In the genomic region with DNA sequence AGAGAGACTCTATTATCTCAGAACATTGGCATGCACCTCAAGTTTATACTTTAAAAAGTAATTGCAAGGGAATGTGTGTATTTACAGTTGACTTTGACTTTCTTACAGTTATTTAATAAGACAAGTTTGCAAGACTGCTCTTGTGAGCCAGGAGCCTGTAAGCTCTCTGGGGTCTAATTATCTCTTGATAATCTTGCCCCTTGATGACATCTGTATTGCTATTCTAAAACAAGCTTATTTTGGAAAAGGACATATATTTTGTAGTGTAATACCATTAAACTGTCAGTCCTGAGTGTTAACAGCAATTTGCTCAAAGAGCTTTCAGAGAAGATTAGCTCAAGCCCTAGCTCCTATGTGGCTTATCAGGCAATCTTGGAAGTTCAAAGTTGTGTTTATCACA, we compare ENCODE assay signal across 30 mouse cellular contexts.
DNase-seq lines count a peak whose midpoint lies in the region; ATAC-seq and TF ChIP-seq lines count a peak whose summit lies in the region.
"Had no signal": no experiment of that assay in that cellular context is flagged by ENCODE, and none has a peak within 500 bp of the region (broad histone marks: within the 10 kb centered on the region; RNA-seq: fewer than 3 reads in every experiment).

No protein-coding gene starts in this region.

- no peak overlapping the region for H3K27ac ChIP-seq in kidney, embryonic 14.5 days (ENCODE audit: low read depth, low read length)
- no peak overlapping the region for H3K27ac ChIP-seq in lung, embryonic 14.5 days (ENCODE audit: low read depth)
- H3K27ac ChIP-seq in lung, postnatal 0 days (ENCODE audit: low read length): no peak overlapping the region
- H3K27ac ChIP-seq in limb, embryonic 14.5 days (replicated peaks; ENCODE audit: low read depth, low read length): no peak overlapping the region
- H3K27ac ChIP-seq: embryonic facial prominence, embryonic 15.5 days; forebrain, embryonic 13.5 days; hindbrain, embryonic 13.5 days; layer of hippocampus, adult 2 months; left cerebral cortex, adult 2 months; limb, embryonic 15.5 days; liver, embryonic 13.5 days; midbrain, embryonic 10.5 days; neural tube, embryonic 12.5 days had no signal

- DNase-seq in kidney, postnatal 25 days: no peak
- peak; percentile 61 for DNase-seq in lung, embryonic 14.5 days
- no peak for DNase-seq in lung, postnatal 0 days (ENCODE audit: low spot score)
- DNase-seq in limb, embryonic 14.5 days (ENCODE audit: low spot score): peak; percentile 11
- no peak for DNase-seq in cerebellum, adult 11-12 months
- no peak for DNase-seq in ovary, adult 18-20 months (ENCODE audit: low spot score)
- DNase-seq: adrenal gland, adult 8-10 months; B cell, adult 2 months; cerebellum, adult 8-10 months; cerebellum, postnatal 25 days; gastrocnemius, postnatal 36 days; heart, adult 18-20 months; heart, postnatal 36 days; kidney, adult 9 months; liver, embryonic 13.5 days; lung, adult 18-20 months; lung, postnatal 14 days; thymus, postnatal 4 days had no signal

- ATAC-seq in kidney, embryonic 14.5 days (ENCODE audit: low FRiP score, low TSS enrichment): 0 out of 2 replicates have a peak, but pooled peaks have one; percentile 16
- ATAC-seq in lung, embryonic 14.5 days (ENCODE audit: insufficient read depth): no peak
- no peak for ATAC-seq in lung, postnatal 0 days
- no peak for ATAC-seq in limb, embryonic 14.5 days (ENCODE audit: low FRiP score, low read depth)
- ATAC-seq: forebrain, embryonic 13.5 days; intestine, postnatal 0 days; midbrain, embryonic 16.5 days had no signal

- no peak overlapping the region for H3K9ac ChIP-seq in kidney, embryonic 14.5 days (ENCODE audit: low read depth, low read length)
- H3K9ac ChIP-seq in lung, embryonic 14.5 days: no peak overlapping the region
- no peak overlapping the region for H3K9ac ChIP-seq in lung, postnatal 0 days (replicated peaks; ENCODE audit: low read depth)
- no peak overlapping the region for H3K9ac ChIP-seq in limb, embryonic 14.5 days (ENCODE audit: low read depth, low read length, severe bottlenecking)
- H3K9ac ChIP-seq: embryonic facial prominence, embryonic 15.5 days; forebrain, embryonic 13.5 days; hindbrain, embryonic 13.5 days; limb, embryonic 15.5 days; liver, embryonic 13.5 days; neural tube, embryonic 12.5 days had no signal

- no peaks in the 10 kb centered on the region for H3K36me3 ChIP-seq in kidney, embryonic 14.5 days (ENCODE audit: control insufficient read depth, insufficient read depth, low read length)
- H3K36me3 ChIP-seq in lung, embryonic 14.5 days (ENCODE audit: insufficient read depth): no peaks in the 10 kb centered on the region
- H3K36me3 ChIP-seq in lung, postnatal 0 days (ENCODE audit: insufficient read depth, low read length): no peaks in the 10 kb centered on the region
- H3K36me3 ChIP-seq in limb, embryonic 14.5 days (ENCODE audit: control insufficient read depth, insufficient read depth, low read length): no peaks in the 10 kb centered on the region
- H3K36me3 ChIP-seq: embryonic facial prominence, embryonic 15.5 days; hindbrain, embryonic 13.5 days; limb, embryonic 15.5 days; liver, embryonic 13.5 days; midbrain, embryonic 10.5 days; neural tube, embryonic 12.5 days had no signal

- H3K4me1 ChIP-seq in kidney, embryonic 14.5 days (ENCODE audit: control insufficient read depth, insufficient read depth, low read length): no peaks in the 10 kb centered on the region
- H3K4me1 ChIP-seq in lung, embryonic 14.5 days (ENCODE audit: insufficient read depth): no peaks in the 10 kb centered on the region
- no peaks in the 10 kb centered on the region for H3K4me1 ChIP-seq in lung, postnatal 0 days (ENCODE audit: insufficient read depth, low read depth, low read length)
- no peaks in the 10 kb centered on the region for H3K4me1 ChIP-seq in limb, embryonic 14.5 days (ENCODE audit: control insufficient read depth, insufficient read depth, low read length)
- H3K4me1 ChIP-seq: embryonic facial prominence, embryonic 15.5 days; forebrain, embryonic 13.5 days; hindbrain, embryonic 13.5 days; limb, embryonic 15.5 days; liver, embryonic 13.5 days; midbrain, embryonic 10.5 days; neural tube, embryonic 12.5 days had no signal

- no peak for TF ChIP-seq EP300 in lung, postnatal 0 days (IDR thresholded peaks at IDR 0.05)

- no peaks in the 10 kb centered on the region for H3K27me3 ChIP-seq in kidney, embryonic 14.5 days (ENCODE audit: control insufficient read depth, insufficient read depth, low read length)
- no peaks in the 10 kb centered on the region for H3K27me3 ChIP-seq in lung, embryonic 14.5 days (ENCODE audit: insufficient read depth, low read length)
- H3K27me3 ChIP-seq in lung, postnatal 0 days (replicated peaks; ENCODE audit: insufficient read depth, low read length): no peaks in the 10 kb centered on the region
- H3K27me3 ChIP-seq in limb, embryonic 14.5 days (ENCODE audit: control insufficient read depth, insufficient read depth, low read length): no peaks in the 10 kb centered on the region
- H3K27me3 ChIP-seq: embryonic facial prominence, embryonic 15.5 days; forebrain, embryonic 13.5 days; hindbrain, embryonic 13.5 days; limb, embryonic 15.5 days; liver, embryonic 13.5 days; neural tube, embryonic 12.5 days had no signal

- H3K4me3 ChIP-seq in kidney, embryonic 14.5 days (ENCODE audit: low read length): no peak overlapping the region
- H3K4me3 ChIP-seq in lung, embryonic 14.5 days (ENCODE audit: low read depth, low read length): no peak overlapping the region
- no peak overlapping the region for H3K4me3 ChIP-seq in lung, postnatal 0 days (ENCODE audit: low read depth, low read length)
- no peak overlapping the region for H3K4me3 ChIP-seq in limb, embryonic 14.5 days (replicated peaks; ENCODE audit: low read length)
- H3K4me3 ChIP-seq: embryonic facial prominence, embryonic 15.5 days; forebrain, embryonic 13.5 days; hindbrain, embryonic 13.5 days; layer of hippocampus, adult 2 months; left cerebral cortex, adult 2 months; limb, embryonic 15.5 days; liver, embryonic 13.5 days; midbrain, embryonic 10.5 days; neural tube, embryonic 12.5 days had no signal

- TF ChIP-seq CTCF in lung, embryonic 14.5 days (IDR thresholded peaks at IDR 0.05; ENCODE audit: low read depth): no peak
- TF ChIP-seq CTCF in lung, postnatal 0 days (IDR thresholded peaks at IDR 0.05): no peak

- TF ChIP-seq POLR2A in limb, embryonic 14.5 days (IDR thresholded peaks at IDR 0.05; ENCODE audit: borderline replicate concordance, extremely low read depth, insufficient read depth, insufficient read length): no peak

- no peaks in the 10 kb centered on the region for H3K9me3 ChIP-seq in kidney, embryonic 14.5 days (ENCODE audit: control insufficient read depth, low read length)
- no peaks in the 10 kb centered on the region for H3K9me3 ChIP-seq in lung, embryonic 14.5 days (ENCODE audit: low read depth, low read length)
- H3K9me3 ChIP-seq in lung, postnatal 0 days (ENCODE audit: low read length): no peaks in the 10 kb centered on the region
- no peaks in the 10 kb centered on the region for H3K9me3 ChIP-seq in limb, embryonic 14.5 days (ENCODE audit: control insufficient read depth, low read length)
- H3K9me3 ChIP-seq: embryonic facial prominence, embryonic 15.5 days; forebrain, embryonic 13.5 days; hindbrain, embryonic 13.5 days; limb, embryonic 15.5 days; liver, embryonic 13.5 days; midbrain, embryonic 10.5 days; neural tube, embryonic 12.5 days had no signal

- H3K4me2 ChIP-seq in kidney, embryonic 14.5 days (replicated peaks; ENCODE audit: low read depth, low read length): no peak overlapping the region
- no peak overlapping the region for H3K4me2 ChIP-seq in lung, embryonic 14.5 days
- no peak overlapping the region for H3K4me2 ChIP-seq in lung, postnatal 0 days (replicated peaks; ENCODE audit: low read depth, low read length)
- no peak overlapping the region for H3K4me2 ChIP-seq in limb, embryonic 14.5 days (replicated peaks; ENCODE audit: low read depth, low read length, severe bottlenecking)
- H3K4me2 ChIP-seq: embryonic facial prominence, embryonic 15.5 days; forebrain, embryonic 13.5 days; heart, embryonic 11.5 days; hindbrain, embryonic 13.5 days; limb, embryonic 15.5 days; liver, embryonic 13.5 days; neural tube, embryonic 12.5 days had no signal

Comparison
In these comparisons a context has a peak if more than half of its experiments do, and no peak if none do; other contexts are left out.
1. DNase-seq: peak in lung, embryonic 14.5 days (single experiment) and limb, embryonic 14.5 days (single experiment); none in kidney, postnatal 25 days (0 of 2), lung, postnatal 0 days (single experiment), cerebellum, adult 11-12 months (single experiment) and ovary, adult 18-20 months (single experiment).